Mouse (Mus musculus) ovary, postnatal 14 days (tissue): ENCODE measurements around the gene Ifi206.
"Not testable (repeated sequence)": the region's sequence is repeated elsewhere in the genome, so short reads cannot be mapped to it uniquely, and the experiment has no call there.

ENCODE experiments used
- DNase-seq: peaks from one replicate; pipeline ENCODE4 v3.0.0; 2022; ENCODE audit warnings: low spot score

The Ifi206 gene

DNA sequence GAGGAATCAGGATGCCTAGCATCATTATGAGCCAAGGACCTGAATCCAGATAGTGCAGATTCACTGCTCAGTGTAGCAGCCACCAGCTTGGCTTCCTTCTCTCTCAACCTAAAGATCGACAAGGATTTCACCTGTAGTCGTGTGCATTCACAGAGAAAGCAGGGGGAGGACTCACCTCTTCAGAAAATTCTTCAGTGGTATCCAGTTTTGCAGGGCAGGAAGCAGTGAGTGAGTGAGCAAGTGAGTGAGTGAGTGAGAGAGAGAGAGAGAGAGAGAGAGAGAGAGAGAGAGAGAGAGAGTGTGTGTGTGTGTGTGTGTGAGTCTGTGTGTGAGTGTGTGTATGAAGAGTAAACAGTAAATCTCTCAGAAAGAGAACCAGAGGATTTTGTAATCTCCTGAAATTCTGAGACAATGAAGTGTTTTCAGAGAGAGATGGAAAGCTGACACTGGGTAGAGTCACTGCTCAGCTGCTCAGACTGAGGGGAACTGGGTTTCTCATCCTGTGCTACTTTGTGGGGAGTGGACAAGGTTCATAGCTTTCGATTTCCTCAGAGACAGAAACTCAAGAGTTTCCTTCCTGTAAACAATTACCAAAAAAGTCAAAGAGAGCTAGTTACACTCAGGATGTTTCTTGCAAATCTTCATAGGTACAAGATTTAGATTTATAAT, at the start of gene Ifi206:
Gene Ifi206, minus strand, starts transcription at position 230 of the 669 bp plus-strand sequence.
- not testable (repeated sequence) for DNase-seq

DNA sequence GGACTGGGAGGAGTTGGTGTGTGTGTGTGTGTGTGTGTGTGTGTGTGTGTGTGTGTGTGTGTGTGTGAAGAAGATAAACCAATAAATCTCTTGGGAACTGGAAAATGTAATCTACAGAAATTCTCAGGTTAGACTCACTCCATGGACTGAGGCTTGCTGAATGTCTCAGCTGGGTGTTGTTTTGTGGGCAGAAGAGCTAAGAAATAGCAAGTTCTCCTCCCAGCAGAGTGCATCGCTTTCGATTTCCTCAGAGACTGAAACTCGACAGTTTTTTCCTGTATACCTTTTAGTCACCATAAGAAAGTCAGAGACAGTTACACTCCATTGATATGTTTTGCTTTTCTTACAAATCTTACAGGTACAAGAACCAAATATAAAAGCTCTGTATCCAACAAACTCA, 45.0 kb upstream of the Ifi206 start, which contains the start of gene Ifi214:
Gene Ifi214, minus strand, starts transcription at position 167 of the 400 bp plus-strand sequence.
- DNase-seq, result not testable (repeated sequence)

DNA sequence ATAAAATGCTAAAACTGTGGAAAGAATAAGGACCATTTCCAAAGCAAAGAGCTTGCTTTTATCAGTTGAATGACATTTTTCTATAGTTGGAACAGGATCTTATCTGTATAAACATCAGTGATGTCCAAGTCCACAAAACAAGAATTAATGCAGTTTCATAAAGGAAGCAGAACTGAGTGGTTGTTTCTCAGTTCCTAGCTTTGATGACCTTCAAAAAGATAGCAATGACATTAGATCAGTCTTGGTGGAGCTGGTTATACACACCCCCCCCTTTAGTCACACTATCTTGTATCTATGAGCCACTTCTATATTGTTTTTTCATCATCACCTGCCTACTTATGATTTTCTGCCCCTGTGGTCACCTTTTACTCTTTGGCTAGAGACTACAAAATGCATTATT, 30.6 kb upstream of the Ifi206 start:
- no peak for DNase-seq

DNA sequence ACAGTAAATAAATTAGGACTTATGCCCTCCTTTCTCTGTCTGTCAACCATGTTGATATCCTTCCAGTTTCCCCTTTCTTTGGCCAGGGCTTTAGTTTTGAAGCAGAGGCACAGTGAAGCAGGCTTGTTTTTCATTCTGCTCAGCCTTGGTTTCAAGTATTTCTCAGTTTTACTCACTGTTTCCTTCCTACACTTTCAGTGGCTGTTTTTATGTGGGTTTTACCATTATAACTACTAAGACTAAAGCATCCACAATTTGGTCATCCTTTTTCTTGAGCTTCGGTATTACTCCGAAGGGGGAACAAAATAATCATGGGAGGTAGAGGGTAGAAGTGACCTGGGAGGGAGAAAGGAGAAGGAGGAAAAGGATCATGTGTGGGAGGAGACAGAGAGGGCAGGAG, 19.8 kb upstream of the Ifi206 start:
- DNase-seq, result not testable (repeated sequence)

DNA sequence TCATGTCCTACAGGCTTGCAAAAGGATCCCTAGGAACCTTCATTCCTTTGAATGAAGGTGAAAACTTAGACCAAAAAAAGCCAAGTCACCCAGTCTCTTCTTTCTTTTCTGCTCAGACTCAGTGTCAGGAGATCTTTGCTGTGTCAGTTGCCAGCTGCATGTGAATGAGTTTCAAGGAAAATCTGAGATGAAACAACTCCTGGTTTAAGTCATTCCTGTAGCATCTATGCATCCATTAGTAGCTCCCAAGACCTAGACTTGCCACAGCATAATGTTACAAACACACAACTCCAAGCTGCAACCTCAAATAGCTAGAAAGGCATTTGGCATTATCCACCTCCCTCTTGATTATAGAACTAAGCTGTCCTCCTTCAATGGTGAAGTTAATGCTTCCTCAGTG, 642 bp upstream of the Ifi206 start:
- not testable (repeated sequence) for DNase-seq

DNA sequence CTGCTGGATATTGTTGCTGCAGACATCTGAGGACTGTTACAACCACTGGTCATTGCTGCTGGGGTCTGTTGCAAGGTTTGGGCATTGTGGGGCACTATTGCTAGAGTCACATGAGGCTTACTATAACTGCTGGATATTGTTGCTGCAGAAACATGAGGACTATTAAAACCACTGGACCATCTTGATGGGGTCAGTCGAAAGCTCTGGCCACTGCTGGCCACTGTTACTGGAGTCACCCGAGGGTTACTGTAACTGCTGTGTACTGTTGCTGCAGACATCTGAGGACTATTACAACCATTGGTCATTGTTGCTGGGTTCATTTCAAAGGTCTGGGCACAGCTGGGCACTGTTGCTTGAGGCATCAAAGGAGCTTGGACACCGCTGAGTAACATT, 9.7 kb downstream of the Ifi206 start:
- DNase-seq, result not testable (repeated sequence)

DNA sequence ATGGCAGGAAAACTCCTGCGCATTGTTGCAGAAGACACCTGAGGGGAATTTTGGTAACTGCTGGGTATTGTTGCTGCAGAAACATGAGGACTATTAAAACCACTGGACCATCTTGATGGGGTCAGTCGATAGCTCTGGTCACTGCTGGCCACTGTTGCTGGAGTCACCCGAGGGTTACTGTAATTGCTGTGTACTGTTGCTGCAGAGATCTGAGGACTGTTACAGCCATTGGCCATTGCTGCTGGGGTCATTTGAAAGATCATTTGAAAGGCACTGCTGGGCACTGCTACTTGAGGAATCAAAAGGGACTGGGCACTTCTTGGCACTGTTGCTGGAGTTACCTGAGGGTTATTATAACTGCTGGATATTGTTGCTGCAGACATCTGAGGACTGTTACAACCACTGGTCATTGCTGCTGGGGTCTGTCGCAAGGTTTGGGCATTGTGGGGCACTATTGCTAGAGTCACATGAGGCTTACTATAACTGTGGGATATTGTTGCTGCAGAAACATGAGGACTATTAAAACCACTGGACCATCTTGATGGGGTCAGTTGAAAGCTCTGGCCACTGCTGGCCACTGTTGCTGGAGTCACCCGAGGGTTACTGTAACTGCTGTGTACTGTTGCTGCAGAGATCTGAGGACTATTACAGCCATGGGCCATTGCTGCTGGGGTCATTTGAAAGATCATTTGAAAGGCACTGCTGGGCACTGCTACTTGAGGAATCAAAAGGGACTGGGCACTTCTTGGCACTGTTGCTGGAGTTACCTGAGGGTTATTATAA, 10.3 kb downstream of the Ifi206 start:
- not testable (repeated sequence) for DNase-seq

DNA sequence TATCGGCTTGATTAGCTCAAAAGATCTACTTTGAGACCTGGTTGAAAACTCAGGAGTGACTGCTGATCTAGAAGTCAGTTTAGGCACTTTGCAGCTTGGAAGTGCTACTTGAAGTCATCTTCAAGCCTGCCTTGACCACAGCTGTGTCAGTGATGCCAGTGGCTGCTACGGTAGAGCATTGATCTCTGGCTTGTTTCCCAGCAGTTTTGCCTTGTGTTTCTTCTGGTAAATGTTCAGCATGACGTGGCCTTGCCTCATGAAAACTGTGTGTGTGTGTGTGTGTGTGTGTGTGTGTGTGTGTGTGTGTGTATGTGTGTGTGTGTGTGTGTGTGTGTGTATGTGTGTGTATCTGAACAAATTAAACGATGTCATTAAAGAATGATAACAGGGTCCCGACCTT, 34.1 kb downstream of the Ifi206 start:
- no peak for DNase-seq

DNA sequence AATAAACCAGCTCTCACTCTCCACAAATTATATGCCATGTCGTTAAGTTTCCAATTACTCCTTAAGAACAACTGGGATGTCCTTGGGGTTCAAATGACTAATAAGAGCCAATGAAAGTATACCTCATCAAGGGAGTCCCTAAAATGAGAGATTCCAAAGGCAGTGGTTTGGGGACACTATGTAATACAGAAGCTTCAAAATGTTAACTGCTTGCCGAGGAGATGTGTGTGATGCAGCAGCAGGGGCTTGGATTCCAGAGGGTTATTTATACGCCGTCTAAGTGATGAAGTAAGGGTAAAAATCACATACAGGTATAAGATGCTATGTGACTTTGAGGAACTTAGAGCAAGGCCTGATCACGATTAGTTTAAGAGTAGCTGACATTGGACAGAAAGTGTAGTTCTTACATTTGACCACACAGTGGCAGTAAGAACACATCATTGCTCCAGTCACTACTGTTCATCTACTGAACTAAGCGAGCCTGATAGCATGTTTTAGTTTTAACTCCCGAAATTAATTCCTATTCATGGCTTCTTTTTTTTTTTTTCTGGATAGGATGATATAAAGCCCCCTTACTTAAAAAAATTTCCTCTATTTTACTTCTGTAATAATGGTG, 34.6 kb downstream of the Ifi206 start:
- peak; percentile 18 for DNase-seq

DNA sequence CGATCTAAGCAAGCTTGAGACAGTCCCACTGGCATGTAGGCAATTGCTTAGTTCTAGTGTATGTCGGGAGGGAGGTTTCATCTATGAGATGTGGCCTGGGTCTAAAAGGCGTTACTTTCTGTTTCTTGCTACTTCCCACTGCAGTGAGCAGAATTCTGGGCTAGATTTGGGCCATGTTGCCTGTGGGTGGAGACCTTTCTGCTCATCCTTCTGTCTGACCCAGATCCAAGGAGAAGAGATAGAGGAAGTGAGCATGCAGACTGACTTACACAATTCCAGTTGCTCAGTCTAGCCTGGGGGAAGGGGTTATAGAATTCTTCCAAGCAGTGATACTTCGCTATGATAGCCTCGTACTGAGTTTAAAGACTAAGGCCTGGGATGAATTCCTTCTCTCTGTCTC, 39.2 kb downstream of the Ifi206 start:
- no peak for DNase-seq

DNA sequence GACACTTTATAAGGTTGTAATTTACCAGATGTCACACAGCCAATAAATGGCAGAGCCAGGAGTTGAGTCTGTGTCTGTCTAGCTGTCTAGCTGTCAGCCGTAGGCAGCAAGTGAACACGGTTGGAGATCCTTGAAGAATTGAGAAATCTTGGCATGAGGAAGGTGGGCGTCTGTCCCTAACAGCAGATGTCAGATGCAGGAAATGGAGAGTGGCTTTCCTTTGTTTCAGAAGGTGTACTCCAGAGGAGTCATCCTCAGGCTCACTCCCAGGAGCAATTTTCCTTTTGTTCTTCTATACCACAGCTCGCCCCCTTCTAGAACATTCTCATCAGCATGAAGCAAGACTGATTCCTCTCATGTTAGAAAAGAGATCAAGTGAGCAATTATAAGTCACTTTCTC, 40.2 kb downstream of the Ifi206 start:
- no peak for DNase-seq

DNA sequence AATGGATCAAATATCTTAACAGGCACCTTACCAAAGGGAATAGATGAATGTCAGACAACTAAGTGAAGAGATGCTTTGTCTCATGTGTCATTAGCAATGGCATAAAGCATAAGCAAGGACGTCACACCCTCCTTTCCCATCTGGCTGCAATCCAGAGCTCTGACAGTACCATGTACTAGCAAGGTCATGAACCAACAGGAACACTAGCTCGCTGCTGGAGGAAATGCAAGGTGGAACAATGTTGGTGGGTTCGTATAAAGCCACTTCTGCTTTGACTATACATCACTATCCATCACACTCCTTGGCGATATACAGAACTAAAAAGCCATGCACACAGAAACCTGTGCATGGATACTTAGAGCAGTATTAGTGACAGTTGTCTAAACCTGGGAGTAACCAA, 43.8 kb downstream of the Ifi206 start:
- DNase-seq, result no peak

DNA sequence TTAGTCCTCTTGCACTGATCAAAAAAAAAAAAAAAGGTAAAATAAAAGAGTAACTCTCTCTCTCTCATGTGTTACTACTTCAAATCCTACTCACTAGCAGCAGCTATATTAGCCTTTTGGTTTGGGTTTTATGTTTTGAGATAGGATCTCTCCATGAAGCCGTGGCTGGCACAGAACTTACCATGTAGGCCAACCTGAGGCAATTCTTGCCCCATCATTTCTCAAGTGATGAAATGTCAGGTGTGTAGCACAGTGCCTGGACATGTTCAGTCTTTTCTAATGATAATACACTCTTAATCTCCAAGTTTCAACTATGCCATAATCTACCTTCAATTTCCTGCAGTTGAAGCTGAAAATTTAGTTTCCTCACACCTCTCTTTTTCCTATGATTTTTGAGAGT, 47.8 kb downstream of the Ifi206 start:
- DNase-seq, result no peak

DNA sequence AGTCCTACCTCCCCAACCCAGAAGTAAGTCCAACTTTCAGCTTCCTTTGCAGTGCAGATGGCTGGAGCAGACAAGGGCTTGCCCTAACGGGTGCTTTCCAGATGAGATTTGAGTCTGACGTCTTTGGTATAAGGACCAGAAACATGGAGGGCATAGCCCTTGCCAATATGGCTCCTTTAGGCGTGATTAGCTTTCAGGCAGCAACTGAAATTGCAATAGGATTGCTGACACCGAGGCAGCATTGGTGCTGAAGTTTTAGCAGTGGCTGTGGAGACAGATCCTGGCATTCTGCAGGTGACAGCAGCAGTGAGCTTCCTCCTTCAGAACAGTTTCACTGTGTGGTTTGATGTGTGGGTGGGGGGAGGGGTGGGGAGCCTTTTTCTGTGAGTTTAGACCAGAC, 49.6 kb downstream of the Ifi206 start:
- no peak for DNase-seq

DNA sequence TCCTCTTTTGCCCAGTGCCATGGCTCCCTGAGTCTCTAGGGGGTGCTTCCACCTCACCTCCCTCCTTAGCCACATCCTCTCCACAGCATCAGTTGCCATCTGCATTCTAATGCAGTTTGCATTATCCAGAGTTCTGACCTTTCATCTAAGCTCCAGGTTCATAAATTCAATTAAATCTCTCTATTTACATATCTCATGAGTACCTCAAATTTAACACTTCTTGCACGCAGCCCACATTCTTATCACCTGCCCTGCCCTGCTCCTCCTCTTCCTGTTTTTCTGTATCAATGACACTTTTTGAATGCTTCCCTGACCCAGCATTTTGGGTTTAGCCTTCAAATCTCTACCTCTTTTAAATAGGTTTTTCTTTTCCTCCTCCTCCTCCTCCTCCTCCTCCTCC, 50.2 kb downstream of the Ifi206 start:
- no peak for DNase-seq

DNA sequence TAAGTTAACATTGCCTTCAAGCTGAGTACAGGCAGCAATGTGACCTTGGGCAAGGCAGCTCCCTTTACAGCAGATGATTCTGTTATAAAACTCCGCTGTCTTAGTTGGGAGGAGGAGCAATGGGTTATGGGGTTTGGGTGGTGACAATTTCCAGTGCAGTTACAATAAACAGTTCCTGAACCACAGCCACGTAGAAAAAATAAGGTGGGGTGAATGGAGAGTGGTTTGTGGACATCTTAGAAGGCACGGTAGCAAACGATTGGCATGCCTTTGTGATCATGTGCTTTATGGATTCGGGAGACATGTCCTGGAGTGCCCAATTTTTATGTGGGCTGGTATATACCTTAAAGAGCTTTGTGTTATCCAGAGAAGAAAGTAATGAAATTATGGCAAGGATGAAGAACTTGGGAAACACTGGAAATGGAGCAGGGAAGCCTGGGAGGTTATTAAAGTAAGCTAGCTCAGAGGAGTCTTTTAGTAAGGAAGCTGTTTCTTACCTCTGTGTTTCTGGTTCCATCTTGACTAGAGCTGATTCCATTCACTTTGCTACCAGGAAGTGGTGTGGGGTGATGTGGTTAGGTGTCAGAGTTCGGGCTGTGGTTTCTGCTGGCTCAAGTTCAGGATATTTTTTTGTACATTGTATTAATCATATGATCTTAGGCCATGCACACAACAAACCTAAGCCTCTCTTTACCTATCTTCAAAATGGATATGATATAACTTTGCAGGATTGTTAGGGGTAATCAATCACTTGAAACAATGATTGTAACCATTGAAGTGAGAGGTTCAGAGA, 53.5 kb downstream of the Ifi206 start:
- no peak for DNase-seq

DNA sequence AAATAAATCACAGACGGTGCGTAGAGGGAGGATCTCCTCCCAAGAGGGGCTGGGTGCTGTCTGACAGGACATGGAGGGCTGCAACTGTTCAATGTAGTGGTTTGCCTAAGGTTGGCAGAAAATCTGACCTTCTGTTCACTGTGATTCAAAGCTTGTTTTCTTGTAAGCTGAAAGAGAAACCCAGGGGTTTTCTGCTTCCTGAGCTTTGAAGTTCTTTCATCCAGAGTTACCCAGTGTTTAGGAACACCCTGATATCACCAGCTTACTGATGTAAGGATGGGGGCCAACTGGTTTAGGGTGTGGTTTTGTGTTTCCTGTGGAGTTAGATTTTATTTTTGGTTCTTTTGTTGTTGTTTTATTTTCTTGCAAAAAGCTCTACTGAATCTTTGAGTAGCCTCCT, 58.4 kb downstream of the Ifi206 start:
- no peak for DNase-seq

DNA sequence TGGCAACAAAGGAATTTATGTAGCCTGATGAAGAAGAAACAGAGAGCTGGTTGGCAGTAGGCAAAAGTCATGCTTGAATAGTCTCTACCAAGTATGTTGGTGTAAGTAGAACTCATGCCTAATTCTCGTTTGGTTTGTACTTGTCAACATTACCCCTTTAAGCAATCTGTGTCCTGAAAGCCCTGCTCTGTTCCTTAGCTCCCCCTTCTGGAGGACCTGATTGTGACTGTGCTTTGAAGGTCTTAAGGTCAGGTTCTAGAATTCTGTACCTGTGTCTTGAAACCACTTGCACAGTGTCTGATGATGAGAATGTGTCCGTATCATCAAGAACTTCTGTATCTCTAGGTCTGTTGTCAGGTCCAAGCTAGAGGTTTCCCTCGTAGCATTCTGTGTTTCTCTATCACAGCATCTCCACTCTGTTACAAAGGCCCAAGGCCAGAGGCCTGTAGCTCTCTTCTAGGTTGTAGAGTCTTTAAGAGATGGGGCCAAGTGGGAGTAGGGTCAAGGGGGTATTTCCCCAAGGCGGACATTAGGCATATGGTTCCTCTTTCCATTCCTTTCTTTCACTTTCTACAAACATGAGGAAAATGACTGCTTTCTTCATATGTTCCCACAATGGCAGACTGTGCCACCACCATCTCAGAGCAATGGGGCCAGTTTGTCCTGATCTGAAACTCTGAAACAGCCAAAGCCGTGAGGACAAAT, 60.7 kb downstream of the Ifi206 start:
- DNase-seq, result no peak

DNA sequence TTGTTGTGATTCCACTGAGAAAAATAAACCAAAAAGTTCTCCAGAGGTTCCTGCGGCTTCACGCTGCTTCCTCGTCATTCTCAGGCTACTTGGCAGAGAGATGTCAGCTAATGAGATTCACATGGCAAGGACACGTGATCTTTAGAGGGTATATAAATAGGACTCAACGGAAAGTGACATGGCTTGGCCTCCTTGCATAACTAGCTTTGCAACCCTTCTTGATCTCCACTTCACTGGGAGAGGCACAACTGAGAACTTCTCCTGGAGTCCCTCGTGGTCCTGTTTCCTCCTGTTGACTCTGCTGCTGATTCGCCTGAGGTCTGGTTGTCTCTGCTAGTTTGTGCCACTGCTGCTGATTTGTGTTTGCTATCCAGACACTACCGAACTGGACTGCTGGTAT, 63.5 kb downstream of the Ifi206 start:
- no peak for DNase-seq

DNA sequence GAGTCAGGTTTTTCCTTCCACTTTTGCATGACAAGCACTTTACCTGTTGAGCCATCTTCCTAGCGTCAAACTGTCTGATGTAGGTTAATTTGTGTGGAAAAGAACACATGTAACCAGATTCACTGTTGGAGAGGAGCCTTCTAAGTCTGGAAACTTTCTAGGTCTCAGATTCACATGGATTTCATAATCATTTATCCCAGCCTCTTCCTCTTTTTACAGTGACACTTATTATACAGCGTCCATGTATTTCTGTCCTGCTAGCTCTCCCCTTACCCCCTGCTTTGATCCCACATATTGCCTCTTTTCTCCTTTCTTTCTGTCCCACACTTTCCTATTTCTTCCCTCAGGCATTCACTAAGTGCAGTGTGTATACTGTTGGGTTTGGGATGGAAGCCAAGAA, 64.5 kb downstream of the Ifi206 start:
- DNase-seq, result no peak

DNA sequence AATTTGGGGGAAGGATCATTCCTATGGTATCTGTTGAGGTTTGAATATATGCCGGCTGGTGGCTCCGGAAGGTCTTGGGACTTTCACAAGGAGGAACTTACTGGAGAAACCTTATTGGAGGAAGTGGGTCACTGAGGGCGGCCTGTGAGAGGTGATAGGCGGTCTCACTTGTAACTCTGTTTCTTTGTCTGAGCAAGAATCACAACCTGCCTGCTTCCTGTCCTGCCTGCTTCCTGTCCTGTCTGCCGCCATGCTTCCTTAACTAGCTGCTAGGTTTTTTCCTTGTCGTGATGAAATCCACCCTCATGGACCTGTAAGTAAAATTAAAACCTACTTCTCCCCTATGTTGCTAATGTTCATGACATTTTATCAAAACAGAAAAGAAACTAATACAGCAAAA, 70.5 kb downstream of the Ifi206 start:
- DNase-seq, result no peak
